Mouse (Mus musculus) hindbrain, embryonic 13.5 days (tissue): ENCODE data around the gene Vmo1. TPM values are rescaled to one million over a fixed set of nuclear protein-coding genes. Genes with fewer than 3 reads are reported as not detected.

Experiments used
- ATAC-seq: fragments of 200-750 bp; cut with Nextera tagmentation; 2 replicates; pipeline ENCODE4 v1.8.0; 2017; ENCODE audit warnings: moderate TSS enrichment; ENCODE audit not compliant: low FRiP score
- H3K27ac ChIP-seq: fragments of 300-500 bp; sonication (generic); 2 replicates; pipeline ENCODE4 v1.5.1; 2015; ENCODE audit warnings: inconsistent platforms, mild to moderate bottlenecking, moderate library complexity
- H3K27me3 ChIP-seq: fragments of 300-500 bp; sonication (generic); 2 replicates; pipeline ENCODE4 v1.6.1; 2015; ENCODE audit warnings: mild to moderate bottlenecking, inconsistent platforms
- H3K36me3 ChIP-seq: fragments of 300-500 bp; sonication (generic); 2 replicates; pipeline ENCODE4 v1.6.1; 2015; ENCODE audit warnings: mild to moderate bottlenecking, inconsistent platforms
- H3K4me1 ChIP-seq: fragments of 300-500 bp; sonication (generic); replicated peaks from 2 replicates; pipeline ENCODE4 v1.6.1; 2015; ENCODE audit warnings: inconsistent platforms
- H3K4me2 ChIP-seq: fragments of 300-500 bp; sonication (generic); 2 replicates; pipeline ENCODE4 v1.6.1; 2015; ENCODE audit warnings: inconsistent platforms, mild to moderate bottlenecking, moderate library complexity
- H3K4me3 ChIP-seq: fragments of 300-500 bp; sonication (generic); 2 replicates; pipeline ENCODE4 v1.5.1; 2015; ENCODE audit warnings: mild to moderate bottlenecking, inconsistent platforms
- H3K9ac ChIP-seq: fragments of 300-500 bp; sonication (generic); 2 replicates; pipeline ENCODE4 v1.6.1; 2015; ENCODE audit warnings: mild to moderate bottlenecking, inconsistent platforms
- H3K9me3 ChIP-seq: fragments of 300-500 bp; sonication (generic); 2 replicates; pipeline ENCODE4 v1.6.1; 2016; ENCODE audit warnings: inconsistent platforms
- WGBS: fragments of 180-500 bp; shearing (Covaris S2); methylation state at CpG from one replicate; pipeline ENCODE4 v1.1.7; 2015; 5-methylcytosine and 5-hydroxymethylcytosine counted together
- polyA plus RNA-seq: library from polyadenylated mRNA; unstranded; fragments of >200 nt; fragmentation: Nextera tagmentation; extraction: Ambion mirVana; gene quantifications from 2 replicates; pipeline ENCODE4 v1.2.1, GENCODE M21; 2015

Gene Vmo1
- polyA plus RNA-seq, 1 experiment from 2014 or later = not detected

DNA sequence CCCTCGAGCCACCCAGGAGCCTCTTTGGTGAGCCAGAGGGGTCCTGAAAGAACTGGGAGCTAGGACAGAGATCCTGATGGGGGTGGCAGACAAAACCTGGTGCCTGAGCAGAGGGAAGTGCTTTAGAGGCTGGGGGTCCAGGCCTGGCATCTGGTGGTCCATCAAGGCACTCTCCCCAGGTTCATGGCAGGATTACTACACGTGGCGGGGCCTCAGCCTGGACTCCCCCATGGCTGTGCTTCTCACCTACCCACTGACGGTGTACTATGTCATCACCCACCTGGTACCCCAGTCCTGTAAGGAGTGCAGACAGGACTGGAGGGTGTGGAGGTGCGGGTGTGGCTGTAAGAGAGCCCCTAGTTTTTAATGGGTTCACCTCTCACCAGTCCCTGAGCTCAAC lies 50.4 kb downstream of the Vmo1 start:
- no peak for ATAC-seq
- WGBS = 80% methylated on average over 5 of the region's 5 CpGs
- Histone ChIP-seq H3K36me3 (no peaks in the 10 kb centered on the region), H3K4me2 (no peak overlapping the region), H3K27me3 (peaks cover 88% of the 10 kb centered on the region), H3K27ac (no peak overlapping the region), H3K9me3 (no peaks in the 10 kb centered on the region), H3K4me1 (peaks cover 19% of the 10 kb centered on the region), H3K4me3 (no peak overlapping the region), H3K9ac (no peak overlapping the region)

Other genes starting within 250 kb of the Vmo1 start
- gene Alox12e, start 192.0 kb downstream of the Vmo1 start, polyA plus RNA-seq = not detected in 2 replicates
- gene Alox15, start 162.6 kb downstream of the Vmo1 start, polyA plus RNA-seq = 0.10 TPM in 1 of 2 replicates, not detected in the other
- 33.3 and 33.6 TPM in 2 replicates for gene Pelp1, start 104.6 kb downstream of the Vmo1 start, polyA plus RNA-seq
- 47.6 and 50.2 TPM in 2 replicates for gene Arrb2, start 82.0 kb downstream of the Vmo1 start, polyA plus RNA-seq
- gene Med11, start 62.7 kb downstream of the Vmo1 start, polyA plus RNA-seq = 43.2 and 45.5 TPM in 2 replicates
- gene Zmynd15, start 55.2 kb downstream of the Vmo1 start, polyA plus RNA-seq = 0.45 and 0.98 TPM in 2 replicates
- 4.6 and 6.7 TPM in 2 replicates for gene Cxcl16, start 54.6 kb downstream of the Vmo1 start, polyA plus RNA-seq
- gene Tm4sf5, start 9.4 kb downstream of the Vmo1 start, polyA plus RNA-seq = 0.83 and 2.3 TPM in 2 replicates
- gene Gltpd2, start 4.6 kb upstream of the Vmo1 start, polyA plus RNA-seq = 0.25 and 0.29 TPM in 2 replicates
- 802 and 803 TPM in 2 replicates for gene Psmb6, start 10.8 kb upstream of the Vmo1 start, polyA plus RNA-seq
- gene Gm40193, start 18.3 kb upstream of the Vmo1 start, polyA plus RNA-seq = not detected in 2 replicates
- 9.0 and 10.1 TPM in 2 replicates for gene Pld2, start 25.4 kb upstream of the Vmo1 start, polyA plus RNA-seq
- gene Mink1, start 48.3 kb upstream of the Vmo1 start, polyA plus RNA-seq = 14.2 and 15.3 TPM in 2 replicates
- not detected in 2 replicates for gene 4930544D05Rik, start 101.2 kb upstream of the Vmo1 start, polyA plus RNA-seq
- gene Chrne, start 104.6 kb upstream of the Vmo1 start, polyA plus RNA-seq = not detected in 2 replicates
- 0.16 and 0.21 TPM in 2 replicates for gene Gp1ba, start 124.5 kb upstream of the Vmo1 start, polyA plus RNA-seq
- 109 TPM in 2 replicates for gene Rnf167, start 132.6 kb upstream of the Vmo1 start, polyA plus RNA-seq
- 159 and 173 TPM in 2 replicates for gene Slc25a11, start 132.9 kb upstream of the Vmo1 start, polyA plus RNA-seq
- 851 and 865 TPM in 2 replicates for gene Pfn1, start 140.0 kb upstream of the Vmo1 start, polyA plus RNA-seq
- gene Eno3, start 142.6 kb upstream of the Vmo1 start, polyA plus RNA-seq = 7.1 and 9.2 TPM in 2 replicates
- gene Spag7, start 154.8 kb upstream of the Vmo1 start, polyA plus RNA-seq = 162 and 169 TPM in 2 replicates
- gene Camta2, start 173.5 kb upstream of the Vmo1 start, polyA plus RNA-seq = 15.2 and 15.3 TPM in 2 replicates
- gene Inca1, start 185.5 kb upstream of the Vmo1 start, polyA plus RNA-seq = 1.6 TPM in 2 replicates
- gene Kif1c, start 185.9 kb upstream of the Vmo1 start, polyA plus RNA-seq = 1.5 and 1.7 TPM in 2 replicates
- gene Zfp3, start 249.6 kb upstream of the Vmo1 start, polyA plus RNA-seq = 14.2 and 15.0 TPM in 2 replicates